Mouse (Mus musculus) forebrain, embryonic 11.5 days (tissue): ENCODE data around the gene Nup133. TPM values are rescaled to one million over a fixed set of nuclear protein-coding genes. Genes with fewer than 3 reads are reported as not detected.

Experiments used
- ATAC-seq: fragments of 200-750 bp; cut with Nextera tagmentation; replicated peaks from 2 replicates; pipeline ENCODE4 v1.8.0; 2017; ENCODE audit warnings: moderate TSS enrichment; ENCODE audit not compliant: low FRiP score
- DNase-seq: peaks from one replicate; pipeline ENCODE4 v3.0.0-alpha.2; 2017; ENCODE audit warnings: low spot score
- H3K27ac ChIP-seq: fragments of 300-500 bp; sonication (generic); 2 replicates; pipeline ENCODE4 v1.5.1; 2014; ENCODE audit warnings: low read depth, low read length
- H3K27me3 ChIP-seq: fragments of 300-500 bp; sonication (generic); 2 replicates; pipeline ENCODE4 v1.6.1; 2014; ENCODE audit warnings: mild to moderate bottlenecking, low read length, mixed read lengths; ENCODE audit not compliant: control insufficient read depth, insufficient read depth
- H3K36me3 ChIP-seq: fragments of 300-500 bp; sonication (generic); 2 replicates; pipeline ENCODE4 v1.6.1; 2014; ENCODE audit warnings: mild to moderate bottlenecking, low read length, moderate library complexity, mixed read lengths; ENCODE audit not compliant: control insufficient read depth, insufficient read depth
- H3K4me1 ChIP-seq: fragments of 300-500 bp; sonication (generic); replicated peaks from 2 replicates; pipeline ENCODE4 v1.6.1; 2014; ENCODE audit warnings: low read length, mixed read lengths; ENCODE audit not compliant: control insufficient read depth, insufficient read depth
- H3K4me2 ChIP-seq: fragments of 300-500 bp; sonication (generic); 2 replicates; pipeline ENCODE4 v1.6.1; 2014; ENCODE audit warnings: low read depth, mild to moderate bottlenecking, low read length, moderate library complexity, mixed read lengths; ENCODE audit not compliant: severe bottlenecking
- H3K4me3 ChIP-seq: fragments of 300-500 bp; sonication (generic); 2 replicates; pipeline ENCODE4 v1.5.1; 2014; ENCODE audit warnings: low read depth, low read length
- H3K9ac ChIP-seq: fragments of 300-500 bp; sonication (generic); 2 replicates; pipeline ENCODE4 v1.6.1; 2014; ENCODE audit warnings: low read length
- H3K9me3 ChIP-seq: fragments of 300-500 bp; sonication (generic); 2 replicates; pipeline ENCODE4 v1.6.1; 2016; ENCODE audit warnings: low read length, mixed read lengths; ENCODE audit not compliant: control insufficient read depth
- WGBS: fragments of 180-500 bp; shearing (Covaris S2); extraction: QIAGEN DNeasy Blood & Tissue Kit; methylation state at CpG from one replicate; pipeline ENCODE4 v1.1.7; 2014; 5-methylcytosine and 5-hydroxymethylcytosine counted together
- polyA plus RNA-seq: library from polyadenylated mRNA; unstranded; fragments of >200 nt; fragmentation: Nextera tagmentation; extraction: Ambion mirVana; gene quantifications from 2 replicates; pipeline ENCODE4 v1.2.1, GENCODE M21; 2014

The Nup133 gene
- polyA plus RNA-seq, 1 experiment from 2014 or later: 60.6 TPM

GRCm38 (mm10) chr8:123889797-123890196 is 59.3 kb downstream of the Nup133 start:
- DNase-seq: no peak

DNA sequence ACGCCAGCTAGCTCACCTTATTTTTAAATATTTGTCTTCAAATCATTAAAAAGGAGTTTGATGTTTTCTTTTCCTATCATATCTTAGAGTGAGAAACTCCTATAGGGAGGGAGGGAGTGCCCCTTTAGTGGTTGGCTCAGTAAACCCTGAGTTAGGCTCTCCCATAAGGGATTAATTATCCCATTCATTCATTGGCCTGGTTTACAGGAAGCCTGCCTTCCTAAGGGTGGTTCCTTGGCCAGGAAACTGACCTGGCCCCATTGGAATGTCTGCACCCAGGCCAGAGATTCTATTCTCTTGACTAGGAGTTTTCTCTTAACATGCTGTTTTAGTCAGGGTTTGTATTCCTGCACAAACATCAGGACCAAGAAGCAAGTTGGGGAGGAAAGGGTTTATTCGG is 61.1 kb downstream of the Nup133 start:
- DNase-seq: no peak
- 79% methylated on average over 2 of the region's 2 CpGs for WGBS

More at GRCm38 (mm10) chr8:123889797-123890196, 59.3 kb downstream of the Nup133 start:
- H3K36me3 ChIP-seq: no peaks in the 10 kb centered on the region
- no peak overlapping the region for H3K4me3 ChIP-seq
- H3K9ac ChIP-seq: no peak overlapping the region
- ATAC-seq: no peak
- peaks cover 3% of the 10 kb centered on the region; the same call in 1 of the 2 replicates for H3K4me1 ChIP-seq
- WGBS: 74% methylated on average over 4 of the region's 4 CpGs
- H3K27ac ChIP-seq: no peak overlapping the region
- peaks cover 46% of the 10 kb centered on the region for H3K27me3 ChIP-seq
- H3K4me2 ChIP-seq: no peak overlapping the region
- H3K9me3 ChIP-seq: no peaks in the 10 kb centered on the region

GRCm38 (mm10) chr8:123887163-123887562 is 61.9 kb downstream of the Nup133 start:
- H3K27me3 ChIP-seq: peaks cover 20% of the 10 kb centered on the region
- WGBS: 91% methylated on average over 4 of the region's 4 CpGs
- no peak overlapping the region for H3K4me2 ChIP-seq
- no peak overlapping the region for H3K27ac ChIP-seq
- DNase-seq (no peak), ATAC-seq (no peak)
- 0 out of 2 replicates have a peak, but pooled peaks cover 3% of the 10 kb centered on the region for H3K4me1 ChIP-seq
- no peaks in the 10 kb centered on the region for H3K9me3 ChIP-seq
- H3K36me3 ChIP-seq: no peaks in the 10 kb centered on the region
- no peak overlapping the region for H3K9ac ChIP-seq
- no peak overlapping the region for H3K4me3 ChIP-seq

More for the DNA sequence above, 61.1 kb downstream of the Nup133 start:
- no peaks in the 10 kb centered on the region for H3K36me3 ChIP-seq
- no peak overlapping the region for H3K4me2 ChIP-seq
- no peak for ATAC-seq
- no peak overlapping the region for H3K4me3 ChIP-seq
- H3K9me3 ChIP-seq: no peaks in the 10 kb centered on the region
- H3K4me1 ChIP-seq: peaks cover 3% of the 10 kb centered on the region; the same call in 1 of the 2 replicates
- no peak overlapping the region for H3K9ac ChIP-seq
- peaks cover 28% of the 10 kb centered on the region for H3K27me3 ChIP-seq
- H3K27ac ChIP-seq: no peak overlapping the region

DNA sequence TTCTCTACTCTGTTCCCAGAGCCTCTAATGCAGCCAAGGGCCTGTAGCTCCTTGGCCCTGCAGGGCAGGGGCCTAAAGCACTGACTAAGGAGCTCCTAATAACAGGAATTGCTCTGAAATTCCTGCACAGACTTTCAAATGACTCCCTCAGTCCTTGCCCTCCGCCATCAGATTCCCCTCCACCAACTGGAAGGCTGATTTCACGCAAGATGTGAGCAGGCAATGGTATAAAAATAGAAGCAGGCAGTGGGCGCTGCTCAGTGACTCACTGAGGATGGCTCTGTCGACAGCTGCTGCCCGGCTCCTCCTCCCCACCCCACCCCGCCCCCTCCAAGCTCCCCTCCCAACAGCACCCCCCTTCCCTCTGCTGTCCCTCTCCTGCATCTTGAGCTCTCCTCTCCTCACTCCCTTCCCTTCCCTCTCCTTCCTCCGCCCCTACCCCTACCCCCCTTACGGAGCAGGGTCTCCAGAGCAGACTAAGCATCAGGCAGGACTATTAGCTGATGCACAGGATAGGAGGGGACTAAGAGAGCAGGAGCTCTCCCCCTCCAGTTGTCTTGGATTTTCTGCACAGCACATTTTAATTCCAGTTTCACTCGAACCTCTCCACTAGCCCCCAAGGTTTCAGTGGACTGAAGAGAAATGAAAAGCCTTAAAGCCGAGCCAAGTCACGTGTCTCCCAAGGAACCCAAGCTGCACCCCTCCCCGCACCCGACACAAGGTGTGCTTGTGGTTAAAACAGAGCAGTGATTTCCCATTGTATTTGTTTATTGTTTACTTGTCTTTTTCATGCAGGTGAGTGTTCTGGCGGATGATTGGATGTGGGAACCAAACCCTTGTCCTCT is 64.1 kb downstream of the Nup133 start:
- peaks cover 2% of the 10 kb centered on the region for H3K27me3 ChIP-seq
- 0 out of 2 replicates have a peak, but pooled peaks have one; percentile 44 for ATAC-seq
- H3K36me3 ChIP-seq: no peaks in the 10 kb centered on the region
- no peak overlapping the region for H3K4me2 ChIP-seq
- no peak overlapping the region for H3K4me3 ChIP-seq
- no peak overlapping the region for H3K9ac ChIP-seq
- no peaks in the 10 kb centered on the region for H3K9me3 ChIP-seq
- DNase-seq: no peak
- 5% methylated on average over 14 of the region's 14 CpGs for WGBS
- no peaks in the 10 kb centered on the region for H3K4me1 ChIP-seq
- no peak overlapping the region for H3K27ac ChIP-seq

- Histone ChIP-seq H3K4me3 (no peak overlapping the region), H3K9ac (no peak overlapping the region), H3K27ac (no peak overlapping the region), H3K4me1 (no peaks in the 10 kb centered on the region), H3K4me2 (no peak overlapping the region), H3K27me3 (no peaks in the 10 kb centered on the region), H3K36me3 (no peaks in the 10 kb centered on the region), H3K9me3 (no peaks in the 10 kb centered on the region)
- ATAC-seq (no peak), DNase-seq (no peak)
- WGBS: 71% methylated on average over 4 of the region's 4 CpGs
These were observed 66.0 kb downstream of the Nup133 start for GRCm38 (mm10) chr8:123883094-123883493.

DNA sequence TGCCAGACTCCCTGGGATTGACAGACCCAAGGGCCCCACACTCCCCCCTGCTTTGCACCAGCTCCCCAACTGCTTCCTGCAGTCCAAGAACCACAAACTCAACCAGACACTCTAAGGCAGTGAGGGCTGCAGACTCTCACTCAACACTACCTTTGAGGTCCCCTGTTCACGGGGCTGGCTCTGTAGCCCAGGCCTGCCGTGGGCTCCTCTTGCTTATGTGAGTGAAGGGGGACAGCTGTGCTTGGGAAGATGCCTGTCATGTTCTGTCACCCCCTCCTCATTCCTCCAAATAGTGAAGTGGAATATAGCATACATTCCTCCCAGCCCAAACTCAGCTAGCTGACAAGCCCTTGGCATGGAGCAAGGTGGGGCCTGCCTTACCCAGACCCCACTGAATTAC is 66.7 kb downstream of the Nup133 start:
- DNase-seq (no peak), ATAC-seq (no peak)
- no peak overlapping the region for H3K9ac ChIP-seq
- no peak overlapping the region for H3K4me2 ChIP-seq
- H3K4me3 ChIP-seq: no peak overlapping the region
- H3K9me3 ChIP-seq: no peaks in the 10 kb centered on the region
- H3K36me3 ChIP-seq: no peaks in the 10 kb centered on the region
- no peaks in the 10 kb centered on the region for H3K27me3 ChIP-seq
- WGBS: 84% methylated on average over 2 of the region's 2 CpGs
- H3K27ac ChIP-seq: no peak overlapping the region
- no peaks in the 10 kb centered on the region for H3K4me1 ChIP-seq

- 52% methylated on average over 4 of the region's 4 CpGs for WGBS
- Histone ChIP-seq H3K36me3 (no peaks in the 10 kb centered on the region), H3K4me1 (no peaks in the 10 kb centered on the region), H3K27me3 (no peaks in the 10 kb centered on the region), H3K4me3 (no peak overlapping the region), H3K4me2 (no peak overlapping the region), H3K9me3 (no peaks in the 10 kb centered on the region), H3K27ac (no peak overlapping the region), H3K9ac (no peak overlapping the region)
- no peak for DNase-seq
- no peak for ATAC-seq
These were observed 68.2 kb downstream of the Nup133 start for GRCm38 (mm10) chr8:123880821-123881350.

- Histone ChIP-seq H3K36me3 (no peaks in the 10 kb centered on the region), H3K9ac (no peak overlapping the region), H3K4me3 (no peak overlapping the region), H3K4me2 (no peak overlapping the region), H3K4me1 (no peaks in the 10 kb centered on the region), H3K9me3 (no peaks in the 10 kb centered on the region), H3K27ac (no peak overlapping the region), H3K27me3 (no peaks in the 10 kb centered on the region)
- no peak for DNase-seq
- ATAC-seq: no peak
- 73% methylated on average over 10 of the region's 10 CpGs for WGBS
These were observed 68.8 kb downstream of the Nup133 start for GRCm38 (mm10) chr8:123880271-123880670.
